Mouse (Mus musculus) bone marrow macrophage, adult 2 months (primary cell): Measurements from ENCODE around the gene Apoc3.

ENCODE experiments used
- CTCF ChIP-seq: IDR thresholded peaks from 2 replicates; pipeline ENCODE4 v1.5.1; 2012; ENCODE audit warnings: low read depth, mild to moderate bottlenecking, low read length, moderate library complexity
- POLR2A ChIP-seq: IDR thresholded peaks from 2 replicates; pipeline ENCODE4 v1.6.1; 2012; ENCODE audit warnings: mild to moderate bottlenecking, low read depth, low read length, borderline replicate concordance

DNA sequence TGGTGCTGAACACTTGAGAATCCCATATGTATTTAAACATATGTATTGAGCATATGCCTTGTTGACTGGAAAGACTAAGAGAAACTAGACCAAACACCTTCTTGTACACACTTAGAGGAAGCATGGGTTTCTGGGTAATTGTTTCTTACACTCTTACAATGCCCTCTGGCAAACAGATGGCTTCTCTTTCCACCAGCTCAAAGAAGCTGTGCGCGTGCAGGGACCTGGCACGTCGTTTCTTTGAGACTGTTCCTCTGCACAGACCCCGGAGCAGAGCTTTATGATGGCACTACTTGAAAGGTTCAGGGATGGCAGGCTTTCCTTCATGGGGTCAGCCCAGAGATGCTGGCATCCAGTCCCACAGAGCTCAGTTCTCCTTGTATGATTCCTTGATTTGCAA, 46.5 kb downstream of the Apoc3 start:
- TF ChIP-seq POLR2A (no peak), CTCF (no peak)
